Mouse (Mus musculus): ENCODE data around the gene Ap3b1.

DNA sequence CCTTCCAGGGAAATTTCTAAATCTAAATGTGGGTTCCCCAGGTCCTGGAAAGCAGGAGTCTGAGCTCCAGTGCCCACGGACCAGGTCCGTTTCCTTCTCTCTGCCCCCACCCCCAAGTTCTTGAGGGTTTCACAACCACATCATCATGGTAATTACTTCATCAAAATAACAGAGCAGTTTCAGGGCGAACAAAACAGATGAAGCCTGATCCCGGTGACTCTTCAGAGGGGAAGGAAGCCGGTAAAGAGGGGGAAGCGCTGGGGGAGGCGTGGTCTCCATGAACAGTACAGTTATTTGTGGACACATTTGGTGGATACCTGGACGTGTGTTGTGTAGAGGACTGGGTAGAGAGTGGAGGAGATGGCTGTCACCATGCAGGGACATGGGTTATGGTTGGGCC is 241.0 kb downstream of the Ap3b1 start:
- no peak for TF ChIP-seq CTCF (IDR thresholded peaks at IDR 0.05; ENCODE audit: low read depth, low read length)
- TF ChIP-seq POLR2A (IDR thresholded peaks at IDR 0.05; ENCODE audit: extremely low read depth, insufficient read depth, low read length): no peak

Data from liver, adult 2 months (tissue).